Mouse (Mus musculus) mature B cell (primary cell): ENCODE results near the gene Nfix.
"Not testable (repeated sequence)": the region's sequence is repeated elsewhere in the genome, so short reads cannot be mapped to it uniquely, and the experiment has no call there.

Experiments used
- in situ Hi-C: fragments of 300-500 bp; cut with MboI; formaldehyde crosslinking; loops from 2 replicates; pipeline ENCODE4 v1.14.3; 2019

The Nfix gene

GRCm38 (mm10) chr8:84702561-84702960, 97.6 kb downstream of the Nfix start:
- in situ Hi-C loops: no loop called here

GRCm38 (mm10) chr8:84700941-84701911, 98.9 kb downstream of the Nfix start, which contains the start of gene Lyl1:
TSS of gene Lyl1 (plus strand) at chr8:84701457.
- in situ Hi-C loops: no loop called here

GRCm38 (mm10) chr8:84700526-84700925, 99.6 kb downstream of the Nfix start:
- in situ Hi-C loops: no loop called here

- in situ Hi-C loops: no loop called here
These were observed 100.3 kb downstream of the Nfix start for GRCm38 (mm10) chr8:84699861-84700322.

- in situ Hi-C loops: no loop called here
These were observed 101.2 kb downstream of the Nfix start for GRCm38 (mm10) chr8:84698929-84699401.

- in situ Hi-C loops: no loop called here
These were observed 101.9 kb downstream of the Nfix start for GRCm38 (mm10) chr8:84698288-84698687.

- in situ Hi-C loops: no loop called here
These were observed 102.7 kb downstream of the Nfix start for GRCm38 (mm10) chr8:84697166-84698130.

- in situ Hi-C loops: no loop called here
These were observed 105.0 kb downstream of the Nfix start for GRCm38 (mm10) chr8:84695140-84695539.

- in situ Hi-C loops: no loop called here
These were observed 106.8 kb downstream of the Nfix start for GRCm38 (mm10) chr8:84693332-84693731.

- in situ Hi-C loops: no loop called here
These were observed 110.8 kb downstream of the Nfix start for GRCm38 (mm10) chr8:84689091-84689915.

GRCm38 (mm10) chr8:84687705-84688100, 112.4 kb downstream of the Nfix start, which contains the start of gene Nacc1:
TSS of gene Nacc1 (minus strand) at chr8:84687862.
- in situ Hi-C loops: no loop called here

- in situ Hi-C loops: no loop called here
These were observed 113.0 kb downstream of the Nfix start for GRCm38 (mm10) chr8:84687003-84687704.

- in situ Hi-C loops: no loop called here
These were observed 113.7 kb downstream of the Nfix start, which contains the start of gene Trmt1 for GRCm38 (mm10) chr8:84686191-84687002. TSS of gene Trmt1 (plus strand) at chr8:84686307.

- in situ Hi-C loops: no loop called here
These were observed 115.6 kb downstream of the Nfix start for GRCm38 (mm10) chr8:84684537-84684936.

- in situ Hi-C loops: no loop called here
These were observed 117.9 kb downstream of the Nfix start for GRCm38 (mm10) chr8:84682257-84682656.

GRCm38 (mm10) chr8:84681476-84681875, 118.7 kb downstream of the Nfix start:
- in situ Hi-C loops: no loop called here

- in situ Hi-C loops: no loop called here
These were observed 122.8 kb downstream of the Nfix start for GRCm38 (mm10) chr8:84677305-84677704.

- in situ Hi-C loops: not testable (repeated sequence)
These were observed 129.7 kb downstream of the Nfix start for GRCm38 (mm10) chr8:84670295-84671006.
